Mouse (Mus musculus) thymus, postnatal 10 days (tissue): Measurements from ENCODE around the gene Prmt2.

Source experiments
- DNase-seq, 2 experiments: peaks; one replicate each; pipeline ENCODE4 v3.0.0; 2021; ENCODE audit warnings: low spot score in 2 of 2

Gene Prmt2

GRCm38 (mm10) chr10:76237341-76238225 lies at the start of gene Prmt2:
Gene Prmt2 (minus strand): TSS chr10:76237865.
- peak; percentile 72 to 84 for DNase-seq

- no peak for DNase-seq
These were observed 41.0 kb upstream of the Prmt2 start for GRCm38 (mm10) chr10:76278541-76279097.

- DNase-seq: no peak
These were observed 37.6 kb upstream of the Prmt2 start for GRCm38 (mm10) chr10:76275256-76275655.

GRCm38 (mm10) chr10:76271238-76271637 lies 33.6 kb upstream of the Prmt2 start:
- DNase-seq: peak; percentile 28 to 62

- no peak for DNase-seq
These were observed 24.8 kb upstream of the Prmt2 start for GRCm38 (mm10) chr10:76262431-76262830.

GRCm38 (mm10) chr10:76261447-76261846 lies 23.8 kb upstream of the Prmt2 start:
- DNase-seq: no peak

GRCm38 (mm10) chr10:76260358-76261059 lies 22.8 kb upstream of the Prmt2 start:
- no peak for DNase-seq

GRCm38 (mm10) chr10:76259566-76260232 lies 22.0 kb upstream of the Prmt2 start:
- no peak for DNase-seq

- no peak for DNase-seq
These were observed 20.2 kb upstream of the Prmt2 start for GRCm38 (mm10) chr10:76257719-76258390.

- DNase-seq: no peak
These were observed 19.6 kb upstream of the Prmt2 start for GRCm38 (mm10) chr10:76257231-76257630.

- no peak for DNase-seq
These were observed 18.0 kb upstream of the Prmt2 start for GRCm38 (mm10) chr10:76255617-76256016.

GRCm38 (mm10) chr10:76253536-76253935 lies 15.9 kb upstream of the Prmt2 start, which contains the start of gene S100b:
Gene S100b (plus strand): TSS chr10:76253853.
- no peak for DNase-seq

GRCm38 (mm10) chr10:76253079-76253478 lies 15.4 kb upstream of the Prmt2 start:
- no peak for DNase-seq

GRCm38 (mm10) chr10:76250870-76251269 lies 13.2 kb upstream of the Prmt2 start:
- no peak for DNase-seq

GRCm38 (mm10) chr10:76248647-76248968 lies 10.9 kb upstream of the Prmt2 start:
- DNase-seq: no peak

GRCm38 (mm10) chr10:76247960-76248646 lies 10.4 kb upstream of the Prmt2 start:
- no peak for DNase-seq

- no peak for DNase-seq
These were observed 8.9 kb upstream of the Prmt2 start for GRCm38 (mm10) chr10:76246601-76247000.

GRCm38 (mm10) chr10:76245106-76245505 lies 7.4 kb upstream of the Prmt2 start:
- no peak for DNase-seq

GRCm38 (mm10) chr10:76239401-76239800 lies 1.7 kb upstream of the Prmt2 start:
- DNase-seq: no peak

GRCm38 (mm10) chr10:76229627-76230026 lies 8.0 kb downstream of the Prmt2 start:
- no peak for DNase-seq

GRCm38 (mm10) chr10:76225944-76226343 lies 11.7 kb downstream of the Prmt2 start:
- DNase-seq: no peak
